Mouse (Mus musculus): ENCODE results near the gene Sobp.

- TF ChIP-seq POLR2A (IDR thresholded peaks at IDR 0.05; ENCODE audit: insufficient read depth, low read length) = no peak
- TF ChIP-seq CTCF (IDR thresholded peaks at IDR 0.05; ENCODE audit: low read depth, low read length) = no peak
These were observed 212.1 kb downstream of the Sobp start for GRCm38 (mm10) chr10:42962181-42962601.
